Mouse (Mus musculus) stomach, postnatal 0 days (tissue): ENCODE measurements around the gene Fam151a.

Source experiments
- CTCF ChIP-seq: IDR thresholded peaks from 2 replicates; pipeline ENCODE4 v1.5.1; 2016; ENCODE audit warnings: antibody characterized with exemption, low read depth, mild to moderate bottlenecking, moderate library complexity
- EP300 ChIP-seq: optimal IDR thresholded peaks from 2 replicates; pipeline ENCODE3; 2016; ENCODE audit warnings: antibody characterized with exemption

- TF ChIP-seq CTCF = no peak
- TF ChIP-seq EP300 = no peak
Observed at GRCm38 (mm10) chr4:106792276-106792675, 58.6 kb downstream of the Fam151a start.
